Mouse (Mus musculus) limb, embryonic 11.5 days (tissue): Measurements from ENCODE around the gene N4bp2l2. TPM values are rescaled to one million over a fixed set of nuclear protein-coding genes. Genes with fewer than 3 reads are reported as not detected.

Source experiments
- ATAC-seq: fragments of 200-750 bp; cut with Nextera tagmentation; 2 replicates; pipeline ENCODE4 v1.8.0; 2017; ENCODE audit warnings: low read depth; ENCODE audit not compliant: insufficient number of reproducible peaks, low FRiP score, low TSS enrichment
- DNase-seq: peaks from one replicate; pipeline ENCODE4 v3.0.0-alpha.2; 2015; ENCODE audit warnings: low spot score
- H3K27ac ChIP-seq: fragments of 300-500 bp; sonication (generic); replicated peaks from 2 replicates; pipeline ENCODE4 v1.5.1; 2014; ENCODE audit warnings: low read depth, mild to moderate bottlenecking, low read length
- H3K27me3 ChIP-seq: fragments of 300-500 bp; sonication (generic); 2 replicates; pipeline ENCODE4 v1.6.1; 2014; ENCODE audit warnings: mild to moderate bottlenecking, low read length, mixed read lengths; ENCODE audit not compliant: control insufficient read depth, insufficient read depth
- H3K36me3 ChIP-seq: fragments of 300-500 bp; sonication (generic); 2 replicates; pipeline ENCODE4 v1.6.1; 2014; ENCODE audit warnings: mild to moderate bottlenecking, low read length, moderate library complexity, mixed read lengths; ENCODE audit not compliant: control insufficient read depth, insufficient read depth
- H3K4me1 ChIP-seq: fragments of 300-500 bp; sonication (generic); 2 replicates; pipeline ENCODE4 v1.6.1; 2014; ENCODE audit warnings: low read length, mixed read lengths; ENCODE audit not compliant: control insufficient read depth, insufficient read depth
- H3K4me2 ChIP-seq: fragments of 300-500 bp; sonication (generic); 2 replicates; pipeline ENCODE4 v1.6.1; 2014; ENCODE audit warnings: low read depth, mild to moderate bottlenecking, moderate library complexity; ENCODE audit not compliant: severe bottlenecking
- H3K4me3 ChIP-seq: fragments of 300-500 bp; sonication (generic); 2 replicates; pipeline ENCODE4 v1.5.1; 2014; ENCODE audit warnings: low read depth, low read length
- H3K9ac ChIP-seq: fragments of 300-500 bp; sonication (generic); 2 replicates; pipeline ENCODE4 v1.6.1; 2014; ENCODE audit warnings: mild to moderate bottlenecking, low read length
- H3K9me3 ChIP-seq: fragments of 300-500 bp; sonication (generic); 2 replicates; pipeline ENCODE4 v1.6.1; 2016; ENCODE audit warnings: low read length; ENCODE audit not compliant: control insufficient read depth
- WGBS: fragments of 180-500 bp; shearing (Covaris S2); extraction: QIAGEN DNeasy Blood & Tissue Kit; methylation state at CpG from one replicate; pipeline ENCODE4 v1.1.7; 2014; 5-methylcytosine and 5-hydroxymethylcytosine counted together
- polyA plus RNA-seq: library from polyadenylated mRNA; unstranded; fragments of >200 nt; fragmentation: Nextera tagmentation; extraction: Ambion mirVana; gene quantifications from 2 replicates; pipeline ENCODE4 v1.2.1, GENCODE M21; 2014

The N4bp2l2 gene
- polyA plus RNA-seq, 1 experiment from 2014 or later = 52.4 TPM

DNA sequence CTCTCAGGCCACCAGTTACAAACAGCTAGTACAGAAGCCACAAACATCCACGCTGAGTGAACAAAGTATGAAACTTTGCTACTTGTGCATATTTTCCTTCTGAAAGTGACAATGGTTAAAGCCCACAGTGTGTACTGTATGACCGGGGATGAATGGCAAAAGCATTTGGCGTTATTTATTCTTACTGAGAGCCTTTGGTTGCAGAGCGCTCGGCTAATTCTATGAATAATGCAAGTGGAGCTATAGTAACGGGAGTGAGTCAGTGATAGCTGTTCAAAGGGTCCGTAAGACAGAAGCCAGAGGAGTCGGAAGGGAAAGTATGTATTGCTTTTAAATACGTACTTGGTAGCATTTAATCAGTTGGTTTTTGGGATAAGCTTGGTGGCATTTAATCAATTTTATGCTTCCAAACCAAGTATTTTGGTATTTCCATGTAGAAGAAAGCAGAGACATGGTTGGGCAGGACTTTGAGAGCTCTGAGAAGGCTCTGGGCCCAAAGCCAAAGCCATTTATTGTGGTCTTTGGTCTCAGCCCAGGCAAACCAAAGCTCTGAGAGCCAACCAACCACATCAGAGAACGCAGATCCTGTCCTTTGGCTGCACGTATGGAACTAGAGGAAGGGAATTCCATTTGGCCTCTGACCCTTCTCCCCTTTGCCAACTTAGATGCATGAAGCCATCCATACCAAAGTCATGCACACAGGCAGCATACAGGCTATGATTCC is 95.3 kb downstream of the N4bp2l2 start:
- Histone ChIP-seq H3K4me3 (no peak overlapping the region), H3K4me2 (no peak overlapping the region), H3K9me3 (no peaks in the 10 kb centered on the region), H3K36me3 (peaks cover 4% of the 10 kb centered on the region; the same call in 1 of the 2 replicates), H3K9ac (no peak overlapping the region), H3K27ac (no peak overlapping the region), H3K4me1 (no peaks in the 10 kb centered on the region), H3K27me3 (no peaks in the 10 kb centered on the region)
- DNase-seq (no peak), ATAC-seq (no peak)
- WGBS = 96% methylated on average over 11 of the region's 11 CpGs

GRCm38 (mm10) chr5:150566971-150567370 is 99.0 kb downstream of the N4bp2l2 start:
- 88% methylated on average over 5 of the region's 5 CpGs for WGBS
- Histone ChIP-seq H3K9me3 (no peaks in the 10 kb centered on the region), H3K9ac (no peak overlapping the region), H3K27me3 (no peaks in the 10 kb centered on the region), H3K27ac (no peak overlapping the region), H3K36me3 (peaks cover 4% of the 10 kb centered on the region; the same call in 1 of the 2 replicates), H3K4me2 (no peak overlapping the region), H3K4me1 (no peaks in the 10 kb centered on the region), H3K4me3 (no peak overlapping the region)
- ATAC-seq (no peak), DNase-seq (no peak)

DNA sequence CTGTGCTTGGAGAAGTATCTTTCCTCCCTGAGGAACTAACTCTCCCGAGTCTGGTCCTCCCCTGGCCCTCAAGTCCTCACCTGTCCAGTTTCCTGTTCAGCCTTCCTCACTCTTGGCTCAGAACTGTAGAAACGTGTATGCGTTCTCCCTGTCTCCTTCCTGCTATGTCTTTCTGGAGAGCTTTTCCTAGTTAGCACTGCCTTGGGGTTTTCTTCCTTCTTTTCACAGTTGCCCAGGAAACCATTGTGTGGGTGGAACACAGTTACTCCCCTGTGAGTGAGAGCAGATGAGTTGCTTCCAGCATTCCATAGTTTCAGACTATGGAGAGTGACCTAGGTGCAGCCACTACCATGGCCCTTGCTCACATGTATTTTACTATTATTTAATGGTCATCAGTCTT is 99.8 kb downstream of the N4bp2l2 start:
- H3K27ac ChIP-seq = no peak overlapping the region
- H3K36me3 ChIP-seq = peaks cover 4% of the 10 kb centered on the region; the same call in 1 of the 2 replicates
- no peak overlapping the region for H3K9ac ChIP-seq
- WGBS = 77% methylated on average over 3 of the region's 3 CpGs
- no peaks in the 10 kb centered on the region for H3K9me3 ChIP-seq
- no peak overlapping the region for H3K4me3 ChIP-seq
- H3K27me3 ChIP-seq = no peaks in the 10 kb centered on the region
- no peak for ATAC-seq
- no peaks in the 10 kb centered on the region for H3K4me1 ChIP-seq
- H3K4me2 ChIP-seq = no peak overlapping the region
- no peak for DNase-seq

DNA sequence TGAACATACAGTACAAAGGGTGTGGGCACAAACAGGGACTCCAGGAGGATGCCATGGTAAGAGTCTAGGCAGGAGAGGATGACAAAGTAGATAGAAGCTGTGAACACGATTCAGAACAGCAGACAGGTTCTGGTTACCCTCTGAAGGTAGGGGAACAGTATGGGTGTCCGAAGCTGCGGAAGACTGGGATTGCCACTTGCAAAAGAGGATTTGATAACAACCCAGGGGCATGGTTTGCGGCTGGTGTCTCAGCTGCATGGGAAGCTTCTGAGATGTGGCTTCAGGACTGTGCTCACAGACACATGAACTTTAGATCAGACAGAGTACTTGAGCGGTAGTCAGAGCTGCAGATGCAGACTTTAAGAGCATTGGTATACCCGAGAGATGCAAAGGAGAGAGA is 101.6 kb downstream of the N4bp2l2 start:
- WGBS = 93% methylated on average over 6 of the region's 6 CpGs
- Histone ChIP-seq H3K36me3 (peaks cover 7% of the 10 kb centered on the region; the same call in 1 of the 2 replicates), H3K9ac (no peak overlapping the region), H3K4me2 (no peak overlapping the region), H3K4me3 (no peak overlapping the region), H3K9me3 (no peaks in the 10 kb centered on the region), H3K27me3 (no peaks in the 10 kb centered on the region), H3K27ac (no peak overlapping the region), H3K4me1 (no peaks in the 10 kb centered on the region)
- DNase-seq (no peak), ATAC-seq (no peak)

DNA sequence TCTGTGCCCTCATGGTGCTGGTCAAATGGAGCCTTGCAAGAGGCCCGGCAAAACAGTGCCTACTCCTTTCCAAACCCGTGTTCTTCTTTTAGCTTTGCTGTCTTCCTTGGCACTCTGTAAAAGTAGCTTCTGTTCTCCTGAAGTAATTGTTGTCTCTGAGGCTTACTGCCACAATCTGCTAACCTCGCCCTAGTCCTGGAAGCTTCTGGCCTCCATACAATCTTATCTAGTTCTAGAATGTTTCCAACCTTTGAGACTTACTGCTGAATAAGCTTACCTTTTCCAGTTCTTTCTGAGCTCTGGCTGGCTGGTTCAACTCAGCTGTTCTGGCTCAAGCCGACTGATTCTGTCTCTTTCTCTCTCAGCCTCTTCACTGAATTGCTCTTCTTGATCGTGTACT is 104.2 kb downstream of the N4bp2l2 start:
- H3K9me3 ChIP-seq = no peaks in the 10 kb centered on the region
- H3K27ac ChIP-seq = no peak overlapping the region
- DNase-seq = no peak
- 90% methylated on average over 5 of the region's 5 CpGs for WGBS
- no peak overlapping the region for H3K4me3 ChIP-seq
- no peaks in the 10 kb centered on the region for H3K27me3 ChIP-seq
- no peak overlapping the region for H3K4me2 ChIP-seq
- no peak overlapping the region for H3K9ac ChIP-seq
- H3K4me1 ChIP-seq = no peaks in the 10 kb centered on the region
- H3K36me3 ChIP-seq = peaks cover 4% of the 10 kb centered on the region; the same call in 1 of the 2 replicates
- no peak for ATAC-seq

DNA sequence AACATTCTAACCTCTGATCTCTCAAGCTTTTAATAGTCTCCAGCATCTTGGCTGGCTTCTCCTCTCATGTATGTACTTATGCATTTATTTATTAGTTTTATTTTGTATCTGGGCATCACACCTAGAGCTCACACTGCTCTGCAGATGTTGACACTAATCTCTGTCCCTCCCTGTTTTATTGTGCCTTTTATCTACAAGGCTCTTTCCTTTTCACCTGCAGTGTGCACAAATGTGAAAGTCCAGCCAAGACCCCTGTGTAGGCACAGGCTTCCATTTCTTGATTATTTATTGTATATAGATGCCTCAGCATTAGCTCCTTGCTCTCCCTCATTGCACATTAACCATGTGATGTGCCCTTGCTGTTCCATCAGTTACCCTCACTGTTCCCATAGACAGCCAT is 104.6 kb downstream of the N4bp2l2 start:
- DNase-seq (no peak), ATAC-seq (no peak)
- H3K9me3 ChIP-seq = no peaks in the 10 kb centered on the region
- peaks cover 4% of the 10 kb centered on the region; the same call in 1 of the 2 replicates for H3K36me3 ChIP-seq
- no peak overlapping the region for H3K4me2 ChIP-seq
- H3K4me1 ChIP-seq = no peaks in the 10 kb centered on the region
- no peak overlapping the region for H3K27ac ChIP-seq
- no peak overlapping the region for H3K4me3 ChIP-seq
- H3K27me3 ChIP-seq = no peaks in the 10 kb centered on the region
- H3K9ac ChIP-seq = no peak overlapping the region

DNA sequence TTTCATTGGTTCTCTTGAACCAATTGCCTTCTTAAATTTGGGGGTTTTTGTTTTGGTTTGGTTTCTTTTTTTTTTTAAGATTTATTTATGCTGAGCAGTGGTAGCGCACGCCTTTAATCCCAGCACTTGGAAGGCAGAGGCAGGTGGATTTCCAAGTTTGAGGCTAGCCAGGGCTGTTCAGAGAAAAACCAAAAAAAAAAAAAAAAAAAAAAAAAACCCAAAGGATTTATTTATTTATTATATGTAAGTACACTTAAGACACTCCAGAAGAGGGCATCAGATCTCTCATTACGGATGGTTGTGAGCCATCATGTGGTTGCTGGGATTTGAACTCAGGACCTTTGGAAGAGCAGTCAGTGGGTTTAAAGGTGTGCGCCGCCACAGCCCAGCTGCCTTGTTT is 105.1 kb downstream of the N4bp2l2 start:
- H3K4me3 ChIP-seq = no peak overlapping the region
- no peak for DNase-seq
- H3K36me3 ChIP-seq = peaks cover 4% of the 10 kb centered on the region; the same call in 1 of the 2 replicates
- 97% methylated on average over 5 of the region's 5 CpGs for WGBS
- H3K4me2 ChIP-seq = no peak overlapping the region
- H3K9ac ChIP-seq = no peak overlapping the region
- H3K27ac ChIP-seq = no peak overlapping the region
- H3K27me3 ChIP-seq = no peaks in the 10 kb centered on the region
- no peaks in the 10 kb centered on the region for H3K4me1 ChIP-seq
- no peaks in the 10 kb centered on the region for H3K9me3 ChIP-seq
- no peak for ATAC-seq

- no peaks in the 10 kb centered on the region for H3K27me3 ChIP-seq
- H3K9me3 ChIP-seq = no peaks in the 10 kb centered on the region
- H3K4me1 ChIP-seq = no peaks in the 10 kb centered on the region
- no peak overlapping the region for H3K4me3 ChIP-seq
- ATAC-seq (no peak), DNase-seq (no peak)
- no peak overlapping the region for H3K4me2 ChIP-seq
- peaks cover 4% of the 10 kb centered on the region; the same call in 1 of the 2 replicates for H3K36me3 ChIP-seq
- H3K27ac ChIP-seq = no peak overlapping the region
- H3K9ac ChIP-seq = no peak overlapping the region
- 93% methylated on average over 6 of the region's 6 CpGs for WGBS
Measured at GRCm38 (mm10) chr5:150559519-150560103, 106.4 kb downstream of the N4bp2l2 start.
